Mouse (Mus musculus): ENCODE results near the gene Psmb8.

DNA sequence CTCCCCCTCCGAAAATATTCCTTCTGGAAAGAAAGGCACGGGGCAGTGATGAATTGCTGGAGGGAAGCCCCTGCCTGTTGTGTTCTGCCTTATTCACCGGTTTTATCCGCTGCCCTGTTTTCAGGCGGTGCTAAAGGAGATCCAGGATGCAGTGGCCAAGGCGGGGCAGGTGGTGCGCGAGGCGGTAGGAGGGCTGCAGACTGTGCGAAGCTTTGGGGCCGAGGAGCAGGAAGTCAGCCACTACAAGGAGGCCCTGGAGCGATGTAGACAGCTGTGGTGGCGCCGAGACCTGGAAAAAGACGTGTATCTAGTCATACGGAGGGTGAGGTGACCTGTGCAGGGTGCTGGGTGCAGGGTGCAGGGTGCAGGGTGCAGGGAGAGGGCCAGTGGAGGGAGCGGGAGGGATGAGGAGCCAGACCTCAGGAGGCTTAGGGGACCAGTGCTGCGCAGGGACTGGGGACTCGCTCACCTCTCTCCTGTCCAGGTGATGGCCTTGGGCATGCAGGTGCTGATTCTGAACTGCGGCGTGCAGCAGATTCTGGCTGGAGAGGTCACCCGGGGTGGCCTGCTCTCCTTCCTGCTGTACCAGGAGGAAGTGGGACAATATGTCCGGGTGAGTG, 14.3 kb downstream of the Psmb8 start:
- no peak for TF ChIP-seq POLR2A (IDR thresholded peaks at IDR 0.05; ENCODE audit: low read depth, low read length)
- TF ChIP-seq CTCF (IDR thresholded peaks at IDR 0.05; ENCODE audit: extremely low read depth, insufficient read depth, insufficient read length, insufficient replicate concordance) = no peak
